Mouse (Mus musculus) A20 (cell line): ENCODE measurements around the gene Vps39.

Source experiments
- DNase-seq: peaks from one replicate; pipeline ENCODE4 v3.0.0-alpha.2; 2011; ENCODE audit warnings: low read depth, low spot score

Gene Vps39

DNA sequence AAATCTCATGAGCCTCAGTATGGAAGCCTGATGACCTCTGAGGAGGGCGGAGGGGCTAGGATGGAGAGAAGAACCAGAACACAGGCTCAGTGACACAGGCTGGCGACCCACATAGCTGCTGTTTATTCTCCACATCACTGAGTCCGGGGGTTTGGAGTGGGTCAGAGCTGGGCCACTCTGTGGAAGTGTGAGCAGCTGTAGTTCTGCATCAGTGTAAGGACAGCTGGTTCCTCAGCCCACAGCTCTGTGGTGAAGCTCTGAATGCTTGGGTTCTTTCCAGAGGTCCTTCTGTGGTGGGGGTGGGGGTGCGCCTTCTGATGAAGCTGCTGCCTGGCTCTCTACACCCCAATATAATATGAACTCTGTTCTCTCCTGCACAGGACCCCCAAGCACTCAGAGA, 53.1 kb downstream of the Vps39 start:
- no peak for DNase-seq

DNA sequence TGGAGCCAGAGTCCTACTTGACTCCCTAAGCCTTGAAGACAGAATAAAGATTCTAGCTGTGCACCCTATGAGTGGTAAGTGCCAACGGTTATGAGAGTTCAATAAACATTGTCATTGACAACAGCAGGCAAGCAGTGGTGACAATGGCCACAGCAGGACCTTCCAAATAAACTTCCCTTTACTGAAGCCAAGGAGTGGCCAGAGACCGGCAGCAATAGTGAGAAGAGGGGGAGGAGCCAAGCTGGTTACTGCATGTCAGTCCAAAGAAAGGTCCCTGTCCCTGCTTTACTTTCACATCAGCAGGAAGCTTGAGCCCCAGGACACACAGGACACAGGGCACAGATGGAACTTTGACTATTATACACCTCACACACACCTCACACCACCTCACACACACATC, 56.8 kb downstream of the Vps39 start:
- no peak for DNase-seq

- DNase-seq: peak; percentile 19
These were observed 61.4 kb downstream of the Vps39 start for GRCm38 (mm10) chr2:120291471-120292078.

DNA sequence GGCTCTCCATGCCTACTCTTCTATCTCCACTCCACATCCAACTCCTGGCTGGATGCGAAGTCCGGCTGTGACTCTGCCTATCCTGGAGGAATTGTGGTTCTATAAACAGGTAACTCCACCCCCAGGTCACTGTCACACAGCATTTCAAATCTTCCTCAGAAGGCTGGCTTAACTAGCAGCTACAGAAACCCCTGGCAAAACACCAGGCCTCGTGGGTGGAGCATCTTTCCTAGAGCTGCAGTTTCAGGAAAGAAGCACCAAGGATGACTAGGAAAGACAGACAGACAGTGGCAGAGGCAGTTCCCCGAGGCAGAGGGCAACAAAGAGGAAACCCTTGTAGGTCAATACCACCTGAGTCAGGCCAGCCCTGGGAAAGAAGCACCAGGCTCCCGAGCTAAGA, 63.9 kb downstream of the Vps39 start, which contains the start of gene Pla2g4d:
TSS of gene Pla2g4d (minus strand) at position 203 of the 400 bp plus-strand sequence.
- no peak for DNase-seq

- DNase-seq: no peak
These were observed 64.5 kb downstream of the Vps39 start for GRCm38 (mm10) chr2:120288401-120288800.

GRCm38 (mm10) chr2:120285639-120286038, 67.3 kb downstream of the Vps39 start:
- no peak for DNase-seq

DNA sequence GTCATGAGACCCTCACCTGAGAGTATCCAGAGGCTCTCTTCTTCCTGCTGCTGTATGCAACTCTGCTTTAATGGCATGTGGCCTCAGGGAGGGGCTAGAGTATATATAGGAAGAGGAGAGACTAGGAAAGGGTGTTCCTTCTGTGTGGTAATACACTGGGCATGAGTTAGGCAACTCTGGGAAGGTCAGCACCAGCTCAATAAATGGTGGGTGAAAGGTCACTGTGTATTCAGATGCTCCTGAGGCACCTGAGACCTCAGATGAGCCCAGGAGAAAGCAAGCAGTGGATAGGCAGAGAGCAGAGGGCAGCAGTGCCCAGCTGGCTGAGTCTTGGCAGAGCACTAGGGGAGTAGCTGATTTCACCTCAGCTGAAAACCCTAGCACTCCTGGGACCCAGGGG, 68.2 kb downstream of the Vps39 start:
- DNase-seq: no peak

GRCm38 (mm10) chr2:120284094-120284493, 68.8 kb downstream of the Vps39 start:
- DNase-seq: no peak

DNA sequence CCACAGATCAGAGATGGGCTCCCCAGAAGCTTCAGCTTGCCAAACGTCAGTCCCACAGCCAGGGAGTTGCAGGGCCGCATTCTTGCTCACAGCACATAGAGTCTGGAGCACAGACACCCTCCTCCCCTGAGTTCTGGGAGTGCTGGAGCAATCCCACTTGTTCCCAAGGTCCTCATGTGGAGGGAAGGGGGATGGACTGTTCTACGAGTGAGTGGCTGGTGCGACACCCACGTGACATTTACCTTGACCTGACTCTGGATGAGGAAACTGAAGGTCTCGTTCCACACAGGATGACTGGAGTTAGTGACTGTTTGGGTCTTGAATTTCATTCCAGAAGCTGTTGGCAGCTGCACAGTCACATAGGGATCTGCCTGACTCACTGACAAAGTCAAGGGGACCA, 69.4 kb downstream of the Vps39 start:
- no peak for DNase-seq

DNA sequence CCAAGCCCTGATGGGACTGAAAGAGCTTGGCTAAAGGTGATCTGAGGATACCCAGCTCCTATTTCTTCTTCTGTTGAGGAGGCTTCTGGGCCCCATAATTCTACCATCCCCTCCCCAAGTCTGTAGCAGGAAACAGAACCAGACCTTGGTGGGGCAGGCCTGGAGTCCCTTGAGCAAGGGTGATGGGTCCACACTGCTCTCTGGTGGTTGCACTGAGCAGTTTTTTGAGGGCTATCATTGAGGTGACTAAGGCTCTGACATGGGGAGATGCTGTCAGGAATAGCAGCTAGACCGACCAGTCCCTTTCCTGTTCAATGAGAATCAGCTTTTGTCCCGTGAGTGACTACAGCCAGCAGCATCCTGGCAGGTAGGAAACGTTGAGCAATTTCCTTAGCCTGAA, 71.7 kb downstream of the Vps39 start:
- DNase-seq: peak; percentile 32

DNA sequence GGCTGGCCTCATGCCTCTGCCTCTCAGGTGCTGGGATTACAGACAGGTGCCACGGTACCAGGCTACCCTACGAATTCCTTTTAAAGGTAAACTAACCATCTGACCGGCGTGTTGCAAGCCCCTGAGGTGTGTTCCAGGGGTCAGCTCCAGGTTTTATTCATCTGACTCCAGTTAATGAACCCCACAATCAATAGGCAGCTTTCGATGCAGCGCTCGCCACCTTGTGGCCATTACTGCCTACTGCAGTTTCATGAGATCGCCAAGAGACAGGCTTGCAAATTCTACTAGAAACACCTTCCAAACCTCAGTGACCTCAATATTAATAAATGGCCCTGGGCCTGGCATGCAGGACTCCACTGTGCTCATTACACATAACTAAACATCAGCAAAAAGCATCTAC, 73.0 kb downstream of the Vps39 start:
- DNase-seq: peak; percentile 71

GRCm38 (mm10) chr2:120276951-120277350, 76.0 kb downstream of the Vps39 start:
- DNase-seq: no peak

DNA sequence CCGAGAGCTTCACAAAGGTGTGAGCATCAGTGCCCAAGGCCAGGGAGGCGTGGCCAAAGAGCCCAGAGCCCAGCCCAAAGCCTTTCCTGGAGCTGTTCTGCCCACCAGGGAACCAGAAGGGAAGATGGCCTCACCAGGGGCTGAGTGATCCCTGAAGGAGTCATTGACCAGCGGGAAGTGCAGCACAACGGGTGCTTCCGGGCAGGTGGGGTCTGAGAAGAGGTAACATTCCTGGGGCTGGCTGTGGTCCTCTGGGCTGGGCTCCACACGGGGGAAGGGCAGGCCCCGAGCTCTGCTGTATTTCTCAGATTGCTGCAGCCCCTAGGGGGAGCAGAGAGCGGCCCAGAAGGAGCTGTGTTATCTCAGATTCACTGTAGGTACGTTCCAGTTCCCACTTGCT, 84.3 kb downstream of the Vps39 start:
- DNase-seq: peak; percentile 51
